Mouse (Mus musculus) forebrain, embryonic 10.5 days (tissue): ENCODE results near the gene Spem1. TPM values are rescaled to one million over a fixed set of nuclear protein-coding genes. Genes with fewer than 3 reads are reported as not detected.

Experiments
- DNase-seq: peaks from one replicate; pipeline ENCODE4 v3.0.0-alpha.2; 2017; ENCODE audit warnings: low spot score; ENCODE audit errors: extremely low spot score
- H3K27ac ChIP-seq: fragments of 300-500 bp; sonication (generic); 2 replicates; pipeline ENCODE4 v1.5.1; 2016; ENCODE audit warnings: mild to moderate bottlenecking
- H3K27me3 ChIP-seq: fragments of 300-500 bp; sonication (generic); 2 replicates; pipeline ENCODE4 v1.6.1; 2016; ENCODE audit warnings: mild to moderate bottlenecking; ENCODE audit not compliant: poor library complexity, severe bottlenecking
- H3K36me3 ChIP-seq: fragments of 300-500 bp; sonication (generic); replicated peaks from 2 replicates; pipeline ENCODE4 v1.6.1; 2016; ENCODE audit warnings: mild to moderate bottlenecking, moderate library complexity
- H3K4me1 ChIP-seq: fragments of 300-500 bp; sonication (generic); 2 replicates; pipeline ENCODE4 v1.6.1; 2016
- H3K4me3 ChIP-seq: fragments of 300-500 bp; sonication (generic); 2 replicates; pipeline ENCODE4 v1.5.1; 2016; ENCODE audit warnings: mild to moderate bottlenecking, moderate library complexity
- H3K9me3 ChIP-seq: fragments of 300-500 bp; sonication (generic); 2 replicates; pipeline ENCODE4 v1.6.1; 2016; ENCODE audit warnings: mild to moderate bottlenecking, moderate library complexity
- WGBS: fragments of 180-500 bp; shearing (Covaris S2); methylation state at CpG from one replicate; pipeline ENCODE4 v1.1.7; 2016; 5-methylcytosine and 5-hydroxymethylcytosine counted together
- polyA plus RNA-seq: library from polyadenylated mRNA; unstranded; fragments of >200 nt; fragmentation: Nextera tagmentation; extraction: Ambion mirVana; gene quantifications from 2 replicates; pipeline ENCODE4 v1.2.1, GENCODE M21; 2016

Spem1 gene
- polyA plus RNA-seq, 1 experiment from 2014 or later = 0.19 TPM

GRCm38 (mm10) chr11:69833554-69833953, 11.6 kb upstream of the Spem1 start:
- no peaks in the 10 kb centered on the region for H3K9me3 ChIP-seq
- no peak for DNase-seq
- 63% methylated on average over 8 of the region's 8 CpGs for WGBS
- H3K4me3 ChIP-seq = peak overlapping the region; percentile 75
- peaks cover 52% of the 10 kb centered on the region for H3K27me3 ChIP-seq
- peaks cover 42% of the 10 kb centered on the region for H3K36me3 ChIP-seq
- H3K27ac ChIP-seq = peak overlapping the region; percentile 87
- H3K4me1 ChIP-seq = peaks cover 66% of the 10 kb centered on the region

DNA sequence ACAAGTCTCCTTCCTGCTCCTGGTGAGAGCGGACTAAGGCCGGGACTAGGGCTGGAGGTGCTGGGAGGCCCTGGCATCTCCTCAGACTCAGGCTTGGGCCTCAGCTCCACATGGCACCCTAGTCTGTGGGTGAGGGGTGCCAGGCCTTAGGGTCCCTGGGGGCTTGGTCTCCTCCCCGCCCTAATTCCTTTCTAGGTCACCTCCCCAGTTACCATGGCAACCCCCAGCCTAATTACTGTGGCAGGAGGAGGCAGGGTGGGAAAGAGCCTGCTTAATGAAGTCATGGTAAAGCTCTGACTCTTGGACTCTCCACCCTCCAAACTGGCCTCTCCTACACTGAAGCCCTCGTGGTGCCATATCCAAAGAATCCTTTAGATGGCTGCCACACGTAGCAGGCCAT, 6.9 kb upstream of the Spem1 start:
- Histone ChIP-seq H3K4me1 (peaks cover 31% of the 10 kb centered on the region), H3K4me3 (no peak overlapping the region), H3K36me3 (peaks cover 86% of the 10 kb centered on the region), H3K27ac (peak overlapping the region; percentile 35; the same call in 1 of the 2 replicates), H3K27me3 (peaks cover 20% of the 10 kb centered on the region), H3K9me3 (peaks cover 7% of the 10 kb centered on the region; the same call in 1 of the 2 replicates)
- DNase-seq = no peak
- 75% methylated on average over 5 of the region's 5 CpGs for WGBS

- H3K9me3 ChIP-seq = peaks cover 7% of the 10 kb centered on the region; the same call in 1 of the 2 replicates
- WGBS = 78% methylated on average over 2 of the region's 2 CpGs
- no peaks in the 10 kb centered on the region for H3K27me3 ChIP-seq
- peaks cover 7% of the 10 kb centered on the region; the same call in 1 of the 2 replicates for H3K4me1 ChIP-seq
- peaks cover 50% of the 10 kb centered on the region for H3K36me3 ChIP-seq
- no peak for DNase-seq
- H3K27ac ChIP-seq = no peak overlapping the region
- H3K4me3 ChIP-seq = no peak overlapping the region
Measured at GRCm38 (mm10) chr11:69823456-69823855, 1.5 kb upstream of the Spem1 start.

DNA sequence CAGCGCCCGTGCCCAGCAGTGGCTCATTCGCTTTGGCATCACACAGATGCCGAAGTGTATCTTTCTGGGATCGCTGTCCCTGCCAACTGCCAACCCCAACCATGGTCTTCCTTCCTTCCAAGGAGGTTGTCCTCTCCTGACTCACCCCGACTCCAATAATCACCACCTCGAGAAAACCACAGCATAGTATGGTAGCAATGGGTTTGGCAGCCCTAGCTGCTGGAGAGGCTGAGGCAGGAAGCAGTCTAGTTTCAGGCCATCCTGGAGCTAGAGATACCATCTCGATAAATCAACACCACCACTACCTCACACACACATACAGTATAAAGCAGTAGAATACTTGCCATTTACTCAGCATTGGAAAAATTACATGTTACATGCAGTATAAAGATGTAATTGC, 3.1 kb downstream of the Spem1 start:
- Histone ChIP-seq H3K4me3 (no peak overlapping the region), H3K4me1 (no peaks in the 10 kb centered on the region), H3K27ac (no peak overlapping the region), H3K36me3 (peaks cover 5% of the 10 kb centered on the region), H3K27me3 (no peaks in the 10 kb centered on the region), H3K9me3 (peaks cover 19% of the 10 kb centered on the region)
- 95% methylated on average over 8 of the region's 8 CpGs for WGBS
- DNase-seq = no peak

DNA sequence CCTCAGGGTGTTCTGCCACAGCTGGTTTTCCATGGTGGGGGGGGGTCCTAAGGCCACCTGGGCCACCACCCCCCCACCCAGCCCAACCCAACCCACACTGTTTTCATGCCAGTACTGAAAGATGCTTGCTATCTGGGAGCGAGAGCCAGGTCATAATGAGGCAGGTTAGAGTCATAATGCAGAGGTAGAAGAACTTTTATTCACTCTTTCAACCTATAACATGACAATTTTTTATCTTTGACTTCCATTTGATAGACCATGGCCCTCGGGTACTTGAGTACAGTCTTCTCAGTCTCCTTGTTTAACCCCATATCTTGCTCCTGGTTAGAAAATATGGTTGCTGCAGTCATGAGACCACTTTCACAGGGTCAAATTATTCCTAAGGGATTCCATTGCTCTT, 3.6 kb downstream of the Spem1 start, which contains the start of gene Spem2:
Gene Spem2, minus strand, starts transcription at position 101 of the 400 bp plus-strand sequence.
- DNase-seq = no peak
- H3K4me3 ChIP-seq = no peak within 1 kb of the TSS
- H3K27me3 ChIP-seq = no peaks in the 10 kb centered on the region
- H3K36me3 ChIP-seq = no peaks in the 10 kb centered on the region
- H3K9me3 ChIP-seq = peaks cover 19% of the 10 kb centered on the region
- WGBS = 80% methylated on average over 2 of the region's 2 CpGs
- H3K27ac ChIP-seq = no peak within 1 kb of the TSS
- no peaks in the 10 kb centered on the region for H3K4me1 ChIP-seq

DNA sequence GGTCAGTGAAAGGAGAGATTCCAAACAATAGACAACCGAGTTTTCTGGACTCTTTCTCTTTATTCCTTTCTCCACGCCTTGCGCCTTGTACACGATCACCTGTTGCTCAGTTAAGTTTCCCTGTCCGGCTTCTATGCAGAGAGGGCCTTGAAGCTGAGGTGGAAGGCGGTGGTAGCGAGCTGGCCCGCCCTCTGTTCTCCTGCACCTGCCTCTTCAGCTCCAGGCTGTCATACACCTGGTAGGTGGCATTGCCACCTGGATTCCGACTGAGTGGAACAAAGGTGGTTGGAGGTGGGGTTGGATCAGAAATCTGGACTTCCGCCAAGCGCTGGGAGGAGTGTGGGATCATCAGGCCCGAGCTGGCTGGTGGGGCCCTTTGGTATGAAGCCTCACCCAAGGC, 5.5 kb downstream of the Spem1 start:
- WGBS = 95% methylated on average over 12 of the region's 12 CpGs
- no peaks in the 10 kb centered on the region for H3K36me3 ChIP-seq

DNA sequence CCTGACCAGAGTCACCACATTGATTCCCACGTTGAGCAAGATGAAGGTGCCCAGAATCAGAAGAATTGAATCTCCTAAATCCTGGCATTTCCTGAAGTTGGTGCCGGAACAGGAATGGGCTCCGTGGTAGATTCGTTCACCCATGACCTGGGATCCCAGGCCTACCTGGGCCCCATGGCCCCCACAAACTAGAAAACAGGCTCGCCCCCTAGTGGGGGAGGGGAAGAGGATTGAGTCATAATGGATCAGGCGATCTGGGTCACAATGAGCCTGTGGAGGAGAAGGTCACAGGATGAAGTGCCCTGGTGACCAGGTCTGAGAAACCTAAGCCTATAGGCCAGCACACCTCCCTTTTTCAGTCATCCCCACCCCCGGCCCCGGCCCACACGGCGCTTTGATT, 6.8 kb downstream of the Spem1 start, which contains the start of gene Gm39566:
Gene Gm39566, minus strand, starts transcription at position 144 of the 400 bp plus-strand sequence.
- H3K27ac ChIP-seq = no peak within 1 kb of the TSS
- WGBS = 65% methylated on average over 10 of the region's 10 CpGs
- H3K4me3 ChIP-seq = no peak within 1 kb of the TSS
- peaks cover 19% of the 10 kb centered on the region for H3K9me3 ChIP-seq
- H3K4me1 ChIP-seq = no peaks in the 10 kb centered on the region
- H3K27me3 ChIP-seq = no peaks in the 10 kb centered on the region
- no peak for DNase-seq
- no peaks in the 10 kb centered on the region for H3K36me3 ChIP-seq

More for the DNA sequence above, 5.5 kb downstream of the Spem1 start:
- no peaks in the 10 kb centered on the region for H3K27me3 ChIP-seq
- no peaks in the 10 kb centered on the region for H3K4me1 ChIP-seq
- H3K27ac ChIP-seq = no peak overlapping the region
- H3K9me3 ChIP-seq = peaks cover 19% of the 10 kb centered on the region
- H3K4me3 ChIP-seq = no peak overlapping the region
- DNase-seq = no peak

- H3K27ac ChIP-seq = no peak overlapping the region
- peaks cover 4% of the 10 kb centered on the region; the same call in 1 of the 2 replicates for H3K4me1 ChIP-seq
- H3K36me3 ChIP-seq = no peaks in the 10 kb centered on the region
- DNase-seq = no peak
- peaks cover 28% of the 10 kb centered on the region for H3K27me3 ChIP-seq
- no peak overlapping the region for H3K4me3 ChIP-seq
- peaks cover 5% of the 10 kb centered on the region; the same call in 1 of the 2 replicates for H3K9me3 ChIP-seq
Measured at GRCm38 (mm10) chr11:69810280-69810679, 11.7 kb downstream of the Spem1 start.

GRCm38 (mm10) chr11:69807641-69808040, 14.3 kb downstream of the Spem1 start:
- Histone ChIP-seq H3K4me3 (no peak overlapping the region), H3K27ac (no peak overlapping the region), H3K4me1 (peaks cover 30% of the 10 kb centered on the region), H3K36me3 (no peaks in the 10 kb centered on the region), H3K27me3 (peaks cover 55% of the 10 kb centered on the region), H3K9me3 (peaks cover 5% of the 10 kb centered on the region; the same call in 1 of the 2 replicates)
- 85% methylated on average over 2 of the region's 2 CpGs for WGBS
- no peak for DNase-seq

DNA sequence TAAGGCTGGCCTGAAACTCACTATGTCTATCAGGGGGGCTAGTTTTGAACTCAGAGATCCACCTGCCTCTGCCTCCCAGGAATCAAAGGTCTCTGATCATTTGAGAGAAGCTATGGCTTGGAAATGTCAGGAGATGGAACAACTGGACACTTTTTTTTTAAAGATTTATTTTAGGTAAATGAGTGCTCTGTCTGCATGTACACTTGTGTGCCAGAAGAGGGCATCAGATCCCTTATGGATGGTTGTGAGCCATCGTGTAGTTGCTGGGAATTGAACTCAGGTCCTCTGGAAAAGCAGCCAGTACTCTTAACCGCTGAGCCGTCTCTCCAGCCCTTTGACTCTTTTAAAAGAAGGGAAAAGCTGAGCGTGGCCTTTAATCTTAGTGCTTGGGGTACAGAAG, 15.6 kb downstream of the Spem1 start:
- no peaks in the 10 kb centered on the region for H3K36me3 ChIP-seq
- DNase-seq = no peak
- H3K4me3 ChIP-seq = no peak overlapping the region
- WGBS = 78% methylated on average over 4 of the region's 4 CpGs
- peaks cover 67% of the 10 kb centered on the region for H3K27me3 ChIP-seq
- no peak overlapping the region for H3K27ac ChIP-seq
- peaks cover 43% of the 10 kb centered on the region for H3K4me1 ChIP-seq
- H3K9me3 ChIP-seq = peaks cover 5% of the 10 kb centered on the region; the same call in 1 of the 2 replicates

DNA sequence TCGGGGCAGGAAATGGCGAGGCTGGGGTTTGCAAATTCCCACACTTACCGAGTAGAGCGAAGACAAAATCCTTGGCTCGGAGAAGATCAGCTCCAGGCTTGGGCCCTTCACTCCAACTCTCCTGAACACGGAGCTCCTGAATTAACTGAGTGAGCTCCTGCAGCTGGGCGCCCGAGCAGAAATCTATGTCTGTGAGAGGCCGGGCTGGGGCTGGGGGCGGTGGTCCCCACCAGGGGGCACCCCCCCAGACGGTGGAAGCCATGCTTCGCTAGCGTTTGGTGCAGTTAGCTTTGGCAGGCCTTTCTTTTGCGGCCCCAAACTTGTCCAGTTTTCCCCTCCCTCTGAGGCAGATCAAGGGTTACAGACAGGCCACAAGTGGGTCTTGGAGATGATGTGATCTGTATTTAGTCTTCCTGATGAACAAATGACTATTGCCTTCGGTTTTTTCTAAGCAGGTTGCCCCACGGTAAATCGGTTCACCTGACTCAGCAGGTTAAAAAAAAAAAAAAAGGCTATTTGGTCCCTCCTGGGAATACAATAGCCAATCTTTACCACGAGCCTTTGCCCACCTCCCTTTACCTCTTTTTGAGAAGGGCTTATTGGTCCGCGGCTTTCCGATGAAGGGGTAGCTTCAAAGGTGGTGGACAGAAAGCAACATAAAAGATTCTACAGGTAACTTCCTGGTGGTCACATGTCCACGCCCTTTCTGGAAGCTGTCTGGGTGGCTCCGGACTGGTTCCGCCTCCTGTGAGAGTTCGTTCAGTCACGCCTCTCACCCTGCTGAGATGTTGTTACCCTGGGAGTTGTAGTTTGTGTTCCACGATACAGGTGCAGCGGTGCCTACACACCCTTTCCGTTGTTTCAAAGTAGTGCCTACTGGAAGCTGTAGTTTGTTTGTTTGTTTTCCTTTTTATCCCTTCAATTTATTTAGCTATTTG, 16.7 kb downstream of the Spem1 start, which contains the start of gene Tmem102:
Gene Tmem102, minus strand, starts transcription at position 653 of the 938 bp plus-strand sequence.
- peaks cover 5% of the 10 kb centered on the region; the same call in 1 of the 2 replicates for H3K9me3 ChIP-seq
- H3K27me3 ChIP-seq = peaks cover 79% of the 10 kb centered on the region
- 5% methylated on average over 29 of the region's 29 CpGs for WGBS
- peak within 1 kb of the TSS; percentile 58 for H3K4me3 ChIP-seq
- H3K36me3 ChIP-seq = no peaks in the 10 kb centered on the region
- H3K27ac ChIP-seq = peak within 1 kb of the TSS; percentile 20; the same call in 1 of the 2 replicates
- no peak for DNase-seq
- H3K4me1 ChIP-seq = peaks cover 54% of the 10 kb centered on the region

- DNase-seq = no peak
- Histone ChIP-seq H3K36me3 (no peaks in the 10 kb centered on the region), H3K27ac (0 out of 2 replicates have a peak overlapping the region, but pooled peaks have one; percentile 20), H3K9me3 (peaks cover 5% of the 10 kb centered on the region; the same call in 1 of the 2 replicates), H3K4me3 (peak overlapping the region; percentile 58; the same call in 1 of the 2 replicates), H3K27me3 (peaks cover 85% of the 10 kb centered on the region), H3K4me1 (peaks cover 60% of the 10 kb centered on the region)
- 4% methylated on average over 12 of the region's 12 CpGs for WGBS
Measured at GRCm38 (mm10) chr11:69804652-69804940, 17.4 kb downstream of the Spem1 start.
